Mouse (Mus musculus) right cerebral cortex, adult 18-20 months (tissue): ENCODE results near the gene Chtf18.
A peak's percentile ranks its signal among the peaks of the same experiment; 100 is the strongest.

Source experiments
- DNase-seq: peaks from one replicate; pipeline ENCODE4 v3.0.0; 2022; ENCODE audit warnings: mixed read lengths

The Chtf18 gene

DNA sequence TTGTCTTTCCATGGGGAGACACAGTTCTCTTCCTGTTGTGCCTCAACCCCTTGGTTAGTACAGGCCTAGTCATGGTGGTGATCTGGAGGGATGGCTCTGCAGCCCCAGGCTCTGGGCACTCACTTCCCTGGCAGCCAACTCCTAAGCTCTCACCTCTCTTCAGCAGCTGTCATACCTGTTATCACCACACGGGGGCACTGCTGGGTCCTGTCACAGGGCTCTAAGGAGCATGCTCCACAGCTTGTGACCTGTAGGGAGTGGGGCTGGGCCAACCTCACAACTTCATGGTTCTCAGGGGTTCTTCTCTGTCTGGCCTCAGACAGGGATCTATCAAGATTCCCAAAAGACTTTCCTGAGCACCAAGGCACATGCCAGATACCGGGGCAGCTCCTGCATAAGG lies 4.9 kb upstream of the Chtf18 start:
- peak; percentile 80 for DNase-seq

- DNase-seq: no peak
These were observed 721 bp upstream of the Chtf18 start for GRCm38 (mm10) chr17:25728009-25728270.

GRCm38 (mm10) chr17:25725264-25725663 lies 2.0 kb downstream of the Chtf18 start:
- DNase-seq: no peak

- DNase-seq: no peak
These were observed 3.3 kb downstream of the Chtf18 start for GRCm38 (mm10) chr17:25723919-25724318.

DNA sequence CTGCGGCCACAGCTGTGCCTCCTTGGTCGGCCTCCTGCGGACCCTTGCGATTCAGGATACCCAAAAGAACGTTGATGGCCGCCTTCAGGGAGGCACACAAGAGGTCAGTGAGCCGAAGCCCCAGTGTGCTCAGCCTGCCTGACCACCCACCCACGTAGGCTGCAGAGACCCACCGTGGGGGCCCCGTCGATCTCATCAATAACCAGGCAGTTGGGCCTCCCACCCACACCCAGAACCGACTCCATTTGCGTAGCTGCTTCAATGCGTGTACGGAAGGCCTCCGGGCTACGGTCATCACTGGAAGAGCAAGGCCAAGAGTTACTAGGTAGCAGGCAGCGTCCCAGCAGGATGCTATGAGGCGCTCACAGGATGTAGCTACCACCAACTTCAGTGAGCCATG lies 3.7 kb downstream of the Chtf18 start:
- no peak for DNase-seq

DNA sequence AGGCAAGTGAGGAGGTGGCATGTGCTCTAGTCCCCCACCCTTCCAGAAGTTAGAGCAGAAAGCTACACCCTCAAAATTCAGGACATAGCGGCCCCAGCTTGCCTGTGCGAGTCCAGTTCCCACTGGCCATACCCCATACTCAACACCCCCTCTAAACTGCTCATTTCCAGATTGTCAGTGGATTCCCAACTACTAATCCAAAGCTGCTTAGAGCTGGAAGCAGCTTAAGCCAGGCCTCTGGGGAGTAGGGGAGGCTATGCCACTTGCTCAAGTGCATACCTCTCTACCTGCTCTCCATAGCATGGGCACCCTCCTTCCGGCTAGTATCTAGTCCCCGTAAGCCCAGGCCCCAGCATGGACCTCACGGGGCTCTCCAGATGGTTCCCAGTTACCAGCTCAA lies 5.7 kb downstream of the Chtf18 start:
- no peak for DNase-seq

DNA sequence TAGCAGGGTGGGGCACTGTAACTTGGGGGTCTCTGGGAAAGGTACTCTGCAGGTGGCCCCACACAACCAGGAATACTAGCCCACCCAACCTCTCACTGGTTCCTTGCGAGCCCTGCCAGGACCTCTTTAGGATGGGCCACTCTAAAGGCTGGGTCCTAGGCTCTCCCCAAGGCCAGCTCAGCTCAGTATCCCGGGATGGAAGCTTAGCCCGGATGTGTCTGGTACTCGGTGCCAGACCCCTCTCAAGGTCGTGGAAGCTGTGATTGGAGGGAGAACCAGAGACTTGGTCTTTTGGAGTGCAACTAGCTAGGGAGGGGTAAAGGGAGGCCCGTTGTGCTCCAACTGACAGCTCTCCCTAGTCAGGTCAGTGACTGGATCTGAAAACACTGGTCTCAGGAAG lies 9.5 kb downstream of the Chtf18 start:
- DNase-seq: no peak

- peak; percentile 53 for DNase-seq
These were observed 10.2 kb downstream of the Chtf18 start, which contains the start of gene Gng13 for GRCm38 (mm10) chr17:25716711-25717637. Gene Gng13 (plus strand): TSS chr17:25717171.

- no peak for DNase-seq
These were observed 11.1 kb downstream of the Chtf18 start for GRCm38 (mm10) chr17:25716130-25716529.

DNA sequence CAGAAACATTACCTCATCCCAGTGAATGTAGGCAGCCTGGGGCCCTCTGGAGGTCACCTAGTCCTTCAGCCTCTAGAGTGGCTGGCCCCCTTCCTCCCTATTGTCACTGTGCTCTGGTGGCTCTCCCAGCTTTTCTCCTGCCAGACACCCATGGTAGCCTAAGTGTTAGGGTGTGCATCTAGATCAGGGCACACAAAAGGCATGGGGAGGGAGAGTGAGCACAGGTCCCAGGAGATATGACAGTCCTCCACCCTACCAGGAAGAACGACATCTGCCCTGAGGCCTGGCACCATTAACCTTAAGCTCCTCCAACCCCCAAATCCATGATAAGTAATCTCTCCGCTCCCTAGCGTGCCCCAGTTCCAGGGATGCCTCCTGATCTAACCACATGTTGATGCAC lies 11.6 kb downstream of the Chtf18 start:
- DNase-seq: no peak

DNA sequence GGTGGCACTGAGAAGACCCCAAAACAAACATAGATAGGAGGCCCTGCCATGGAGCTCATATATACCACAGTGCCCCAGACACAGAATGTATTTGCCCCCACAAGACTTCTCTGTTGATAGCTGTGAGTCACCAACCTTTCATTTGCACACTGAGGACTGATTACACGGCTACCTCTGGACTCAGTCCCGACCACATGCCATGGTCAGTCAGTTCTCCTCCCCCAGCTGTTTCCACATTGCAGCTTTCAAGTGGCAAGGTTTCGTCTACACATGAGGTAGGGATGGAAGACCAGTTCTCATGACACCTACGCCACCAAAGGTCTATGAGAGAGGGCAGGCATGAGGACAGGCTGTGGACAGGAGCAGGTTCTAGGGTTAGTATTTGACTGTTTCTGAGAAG lies 16.1 kb downstream of the Chtf18 start:
- DNase-seq: no peak

DNA sequence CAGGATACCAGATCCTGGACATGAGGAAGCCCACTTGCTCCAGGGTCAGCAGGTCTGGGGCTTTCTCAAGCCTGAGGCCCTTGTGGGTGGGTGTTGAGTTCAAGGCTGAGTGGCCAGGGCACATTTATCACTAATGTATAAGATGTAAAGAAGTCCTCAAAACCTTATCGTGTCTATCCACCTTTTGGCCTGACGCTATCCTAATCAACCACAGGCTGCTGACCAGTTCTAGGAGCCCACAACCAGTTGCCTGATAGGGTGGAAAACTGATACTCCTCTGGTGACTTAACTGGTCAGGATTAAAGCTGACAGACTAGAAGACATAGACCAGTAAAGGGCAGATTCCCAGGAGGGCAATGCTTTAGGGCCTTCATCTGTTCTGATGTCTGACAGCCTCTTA lies 17.2 kb downstream of the Chtf18 start:
- DNase-seq: no peak

- no peak for DNase-seq
These were observed 26.2 kb downstream of the Chtf18 start for GRCm38 (mm10) chr17:25700863-25701496.

DNA sequence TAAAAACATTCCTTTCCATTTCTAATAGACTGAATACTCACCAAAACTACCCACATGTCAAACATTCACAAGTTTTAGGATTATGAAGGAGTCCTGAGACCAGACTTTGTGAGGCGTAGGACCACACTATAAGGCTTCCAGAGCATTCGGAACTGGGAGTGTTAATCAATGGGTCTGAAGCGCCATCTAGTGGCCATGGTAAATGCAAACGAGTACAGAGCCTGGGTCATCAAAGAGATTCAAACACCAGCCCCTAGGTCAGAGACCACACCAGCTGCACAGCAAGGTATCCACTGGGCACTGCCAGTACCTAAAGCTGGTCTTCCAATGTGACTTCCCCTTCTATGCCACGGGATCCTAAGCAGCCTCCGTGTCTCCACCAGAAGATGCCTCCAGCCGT lies 28.8 kb downstream of the Chtf18 start:
- DNase-seq: peak; percentile 77

DNA sequence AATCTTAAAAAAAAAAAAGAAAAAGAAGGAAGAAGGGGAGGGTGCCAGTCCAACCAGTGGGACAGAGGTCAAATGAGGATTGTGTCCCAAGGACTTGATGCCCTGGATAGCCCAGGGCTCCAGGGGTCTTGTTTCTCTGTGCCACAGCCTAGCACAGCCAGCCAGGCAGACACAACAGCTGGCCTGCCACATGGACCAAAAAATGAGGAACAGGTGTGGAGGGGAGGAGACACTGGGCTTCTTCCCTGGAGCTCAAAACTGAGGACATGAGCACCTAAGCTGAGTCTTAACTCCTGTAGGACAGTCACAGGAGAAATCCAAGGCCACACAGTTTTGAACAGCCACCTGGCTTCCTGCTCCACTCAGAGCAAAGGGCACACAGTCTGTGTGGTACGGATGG lies 31.0 kb downstream of the Chtf18 start:
- no peak for DNase-seq

DNA sequence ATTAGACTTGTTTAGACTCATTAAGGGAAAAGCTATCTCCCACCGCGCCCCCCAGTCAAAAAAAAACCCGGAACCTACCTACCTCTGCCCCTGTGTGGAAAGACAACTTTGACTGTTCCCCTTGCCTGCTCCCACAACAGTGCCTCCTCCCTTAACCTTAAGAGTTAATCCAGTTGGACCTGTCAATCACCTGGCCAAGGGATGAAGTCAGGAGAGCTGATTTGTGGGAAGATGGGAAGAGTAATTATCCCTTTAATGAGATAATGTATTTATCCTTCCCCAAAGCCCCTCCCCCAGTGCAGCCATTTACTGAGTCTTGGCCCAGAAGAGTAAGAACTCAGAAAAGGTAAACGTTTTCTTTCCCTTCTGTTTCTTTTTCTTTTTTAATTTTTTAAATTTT lies 38.3 kb downstream of the Chtf18 start:
- DNase-seq: no peak

DNA sequence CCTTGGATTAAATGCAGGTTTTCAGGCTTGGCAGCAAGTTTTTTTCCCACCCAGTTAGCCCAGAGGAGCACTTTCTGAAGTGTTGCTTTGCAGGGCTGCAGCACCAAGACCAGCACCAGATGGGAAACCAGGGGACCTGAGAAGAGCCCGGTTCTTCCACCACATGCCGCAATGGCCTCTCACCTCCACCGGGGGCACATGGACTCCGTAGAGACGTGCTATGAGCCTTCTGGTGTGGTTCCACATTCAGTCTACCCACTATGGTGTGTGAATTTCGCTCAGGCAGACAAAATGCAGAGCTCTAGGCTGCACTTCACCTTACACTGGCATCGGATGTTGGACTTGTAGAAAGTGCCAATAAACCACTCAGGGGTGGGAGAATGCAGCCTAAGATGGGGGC lies 40.9 kb downstream of the Chtf18 start:
- no peak for DNase-seq

- DNase-seq: no peak
These were observed 45.6 kb downstream of the Chtf18 start for GRCm38 (mm10) chr17:25681636-25682035.

DNA sequence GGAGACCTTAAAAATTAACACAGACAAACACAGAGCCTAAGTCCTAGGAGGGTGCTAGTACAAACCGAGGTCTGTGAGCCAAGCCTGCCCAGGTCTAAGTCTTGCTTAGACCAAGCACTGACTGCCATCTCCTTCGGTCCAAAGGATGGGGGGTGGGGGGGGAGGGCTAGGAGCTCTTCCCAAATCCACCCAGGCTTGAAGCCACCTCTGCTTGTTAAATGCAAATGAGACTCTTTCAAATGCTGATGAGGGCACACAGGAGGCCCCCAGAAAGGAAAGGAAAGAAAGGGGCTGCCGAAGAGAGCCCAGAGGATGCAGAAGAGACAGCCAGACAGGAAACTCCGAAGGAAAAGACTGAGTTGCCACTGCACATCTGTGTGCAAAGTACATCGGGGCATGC lies 47.4 kb downstream of the Chtf18 start:
- no peak for DNase-seq

- DNase-seq: no peak
These were observed 49.2 kb downstream of the Chtf18 start for GRCm38 (mm10) chr17:25677969-25678368.

- DNase-seq: peak; percentile 22
These were observed 54.2 kb downstream of the Chtf18 start for GRCm38 (mm10) chr17:25672982-25673381.
